Mouse (Mus musculus): ENCODE results near the gene Atp2b2.
A peak's percentile ranks its signal among the peaks of the same experiment; 100 is the strongest.

Gene Atp2b2

GRCm38 (mm10) chr6:113939442-113939841, 103.0 kb downstream of the Atp2b2 start:
- no peak for DNase-seq

- no peak for DNase-seq
These were observed 105.5 kb downstream of the Atp2b2 start for GRCm38 (mm10) chr6:113936811-113937508.

DNA sequence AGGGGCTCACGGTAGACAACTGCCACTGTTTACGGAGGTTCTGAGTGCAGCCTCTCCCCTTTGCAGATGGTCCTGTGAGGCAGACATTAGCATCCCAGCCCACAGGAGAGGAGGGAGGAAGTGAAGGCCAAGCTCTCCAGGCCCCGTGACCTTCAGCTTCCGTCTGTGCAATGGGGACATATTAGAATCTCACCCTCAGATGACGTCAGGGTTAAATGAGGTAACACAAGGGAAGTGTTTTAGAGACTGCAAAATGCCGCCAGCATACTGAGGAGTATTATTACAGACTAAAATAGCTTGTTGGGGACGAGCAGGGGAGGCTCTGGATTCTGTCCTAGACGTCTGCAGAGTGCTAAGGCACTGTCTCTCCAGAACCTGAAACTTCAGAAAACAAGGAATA, 106.3 kb downstream of the Atp2b2 start:
- DNase-seq = no peak

- DNase-seq = peak; percentile 82
These were observed 107.7 kb downstream of the Atp2b2 start for GRCm38 (mm10) chr6:113934692-113935091.

DNA sequence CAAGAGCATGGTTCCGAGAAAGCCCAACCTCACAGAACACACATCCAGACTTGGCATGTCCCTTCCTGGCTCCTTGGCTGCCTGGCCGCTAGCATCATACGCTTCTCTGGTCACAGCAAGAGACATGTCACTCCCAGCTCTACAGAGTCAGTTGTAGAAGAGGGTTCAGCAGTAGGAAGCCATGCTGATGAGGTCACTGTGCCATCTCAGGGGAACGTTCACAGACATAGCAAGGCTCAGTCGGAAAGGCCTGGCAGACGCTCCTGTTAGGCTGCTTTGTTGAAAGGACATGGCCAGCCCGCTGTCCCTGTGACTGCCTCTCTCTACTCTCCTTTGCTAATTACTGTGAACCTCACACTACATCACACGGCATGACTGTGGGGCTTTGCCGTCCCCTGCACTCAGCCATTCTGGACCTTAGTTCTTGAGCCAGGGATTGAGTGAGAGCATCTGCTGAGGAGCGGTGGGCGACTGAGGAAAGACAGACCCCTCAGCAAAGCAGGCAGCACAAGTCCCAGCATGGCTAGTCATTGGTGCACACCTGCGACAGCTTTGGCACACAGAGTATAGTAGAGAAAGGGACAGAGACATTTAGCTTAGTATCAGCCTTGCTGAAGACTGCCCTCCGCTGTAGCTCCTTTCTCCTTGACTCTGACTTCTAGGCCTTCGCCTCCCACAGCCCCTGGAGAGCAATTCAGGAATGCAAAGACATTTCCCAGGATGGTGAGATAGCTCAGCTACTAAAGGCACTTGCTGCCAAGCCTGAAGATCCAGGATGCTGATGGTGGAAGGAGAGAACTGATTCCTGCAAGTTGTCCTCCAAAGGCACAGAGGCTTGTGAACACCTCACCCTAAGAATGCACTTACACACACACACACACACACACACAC, 108.9 kb downstream of the Atp2b2 start:
- DNase-seq = no peak

GRCm38 (mm10) chr6:113929191-113929875, 113.1 kb downstream of the Atp2b2 start:
- peak; percentile 32 for DNase-seq

DNA sequence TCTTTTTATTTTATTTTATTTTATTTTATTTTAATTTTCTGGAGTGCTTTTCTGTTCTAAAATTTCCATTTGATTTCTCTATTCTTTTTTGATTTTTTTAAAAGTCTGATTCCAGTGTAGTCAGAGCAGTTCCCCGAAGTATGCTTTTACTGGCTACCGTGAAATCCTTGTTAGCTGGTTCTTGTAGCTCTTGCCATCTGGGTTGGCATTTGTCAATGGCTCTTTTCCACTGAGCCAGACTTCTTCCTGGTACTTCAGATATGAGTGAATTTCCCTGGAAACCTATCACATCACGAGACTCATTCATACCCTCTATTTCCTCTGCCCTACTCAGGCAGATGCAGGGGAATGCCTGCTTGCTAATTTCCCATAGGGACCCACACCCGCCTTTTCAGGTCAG, 119.2 kb downstream of the Atp2b2 start:
- DNase-seq = no peak

- DNase-seq = no peak
These were observed 121.9 kb downstream of the Atp2b2 start for GRCm38 (mm10) chr6:113920466-113920865.

GRCm38 (mm10) chr6:113912753-113913152, 129.7 kb downstream of the Atp2b2 start:
- no peak for DNase-seq

DNA sequence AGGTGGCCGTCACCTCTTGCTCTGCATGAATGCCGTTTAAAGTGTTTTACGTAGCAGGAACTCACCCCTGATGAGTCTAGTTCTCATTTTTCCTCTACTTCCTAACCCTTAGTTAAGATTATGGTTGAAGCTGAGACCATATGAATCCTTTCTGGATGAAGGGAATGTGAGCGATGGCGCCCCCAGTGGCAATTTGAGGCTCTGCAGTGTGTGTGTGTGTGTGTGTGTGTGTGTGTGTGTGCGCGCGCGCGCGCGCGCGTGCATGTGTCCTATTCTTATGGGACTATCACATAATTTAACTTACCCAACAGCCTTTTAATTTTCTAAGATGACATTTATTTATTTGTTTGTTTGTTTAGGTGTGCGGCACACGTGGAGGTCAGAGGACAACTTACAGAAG, 131.3 kb downstream of the Atp2b2 start:
- DNase-seq = peak; percentile 42

DNA sequence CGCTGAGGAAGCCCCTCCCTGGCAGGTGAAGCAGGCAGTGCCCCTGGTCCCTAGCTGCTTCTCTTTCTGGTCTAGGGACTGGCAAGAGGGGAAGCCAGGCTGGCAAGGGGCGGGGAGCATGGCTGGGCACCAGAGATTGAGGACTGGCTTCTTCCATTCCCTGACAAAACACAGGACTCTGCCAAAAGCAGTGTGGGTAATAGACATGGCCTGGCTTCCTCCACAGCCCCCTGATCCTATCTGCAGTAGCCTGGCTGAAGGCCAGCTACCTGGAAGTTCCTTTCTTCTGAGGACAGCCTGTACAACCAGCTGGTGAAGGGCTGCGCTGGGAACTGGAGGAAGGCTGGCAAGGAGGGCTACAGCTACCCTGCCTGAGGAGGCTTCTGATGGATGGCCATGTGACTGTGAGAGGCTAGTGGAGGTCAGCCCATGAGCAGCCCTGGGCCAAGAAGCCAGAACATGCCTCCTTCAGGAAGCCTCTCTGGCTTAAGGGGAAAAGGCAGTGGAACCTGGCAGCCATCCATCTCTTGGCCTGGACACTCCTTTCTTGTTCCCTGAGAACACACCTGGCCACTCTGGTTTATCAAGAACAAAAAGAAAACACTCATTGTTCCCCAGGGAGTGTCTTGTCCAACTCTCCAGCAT, 131.9 kb downstream of the Atp2b2 start:
- no peak for DNase-seq

DNA sequence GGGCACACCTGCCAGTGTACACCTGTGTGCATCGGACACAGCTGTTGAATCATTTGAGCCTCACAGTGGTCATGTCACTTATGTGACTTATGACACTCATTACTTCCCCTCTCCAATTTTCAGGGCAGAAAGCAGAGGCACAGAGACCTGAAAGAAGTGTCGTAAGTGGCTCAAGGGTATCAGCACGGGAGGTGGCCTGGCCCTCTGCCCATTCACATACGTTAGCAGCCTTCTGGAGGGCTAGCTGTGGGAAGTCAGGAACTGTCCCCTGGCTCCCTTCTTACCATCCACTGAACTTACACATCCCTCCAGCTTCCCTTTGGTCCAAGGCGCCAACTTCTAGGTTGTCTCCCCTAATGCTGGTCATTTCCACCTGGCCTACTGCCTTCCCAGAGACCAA, 132.6 kb downstream of the Atp2b2 start:
- no peak for DNase-seq

GRCm38 (mm10) chr6:113908066-113908465, 134.3 kb downstream of the Atp2b2 start:
- DNase-seq = no peak

- no peak for DNase-seq
These were observed 138.0 kb downstream of the Atp2b2 start for GRCm38 (mm10) chr6:113904406-113904805.

- DNase-seq = no peak
These were observed 146.4 kb downstream of the Atp2b2 start for GRCm38 (mm10) chr6:113896023-113896422.

DNA sequence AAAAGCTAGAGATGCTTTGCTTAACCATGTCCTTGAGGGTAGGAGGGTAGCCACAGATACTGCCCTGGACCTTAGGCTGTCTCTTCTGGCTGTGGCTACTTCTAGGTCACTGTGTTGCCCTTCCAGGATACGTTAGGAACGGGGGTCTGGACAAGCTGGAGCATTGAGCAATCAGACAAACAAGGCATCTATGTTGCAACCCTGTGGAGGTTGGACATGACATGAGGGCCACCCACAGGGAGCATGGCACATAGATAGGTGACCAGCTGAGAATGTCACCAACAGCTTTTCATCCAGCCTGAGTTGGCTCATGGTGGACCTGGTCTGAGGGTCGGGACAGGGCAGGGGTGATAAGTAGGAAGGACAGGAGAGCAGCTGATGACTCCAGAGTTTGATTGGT, 148.4 kb downstream of the Atp2b2 start:
- DNase-seq = no peak

DNA sequence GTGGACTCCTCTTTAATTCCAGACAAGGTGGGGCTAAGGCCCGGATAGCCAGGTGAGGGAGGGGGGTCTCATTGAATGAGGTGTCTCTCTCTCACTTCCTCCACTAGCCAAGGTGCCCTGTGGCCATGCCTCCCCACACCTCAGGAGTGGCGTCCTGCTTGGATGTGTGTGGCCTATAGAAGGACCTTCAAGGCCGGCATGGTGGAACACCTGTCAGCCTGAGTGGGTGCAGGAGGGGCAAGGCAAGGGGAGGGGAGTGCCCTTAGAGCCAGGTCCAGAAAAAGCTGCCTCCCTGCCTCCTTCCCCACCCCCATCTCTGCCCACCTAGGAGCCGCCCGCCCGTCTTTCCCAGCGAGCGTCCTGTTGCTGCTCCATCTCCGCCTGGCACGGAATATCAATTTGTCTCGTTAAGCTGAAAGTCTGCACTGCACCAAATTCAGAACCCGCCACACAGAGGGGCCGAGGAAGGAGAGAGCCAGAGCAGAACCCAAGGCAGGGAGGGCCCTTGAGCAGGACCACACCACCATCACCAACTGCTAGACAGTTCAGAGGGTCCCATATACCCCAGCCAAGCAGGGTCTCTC, 150.2 kb downstream of the Atp2b2 start:
- no peak for DNase-seq

GRCm38 (mm10) chr6:113891225-113891967, 151.0 kb downstream of the Atp2b2 start:
- DNase-seq = peak; percentile 70

DNA sequence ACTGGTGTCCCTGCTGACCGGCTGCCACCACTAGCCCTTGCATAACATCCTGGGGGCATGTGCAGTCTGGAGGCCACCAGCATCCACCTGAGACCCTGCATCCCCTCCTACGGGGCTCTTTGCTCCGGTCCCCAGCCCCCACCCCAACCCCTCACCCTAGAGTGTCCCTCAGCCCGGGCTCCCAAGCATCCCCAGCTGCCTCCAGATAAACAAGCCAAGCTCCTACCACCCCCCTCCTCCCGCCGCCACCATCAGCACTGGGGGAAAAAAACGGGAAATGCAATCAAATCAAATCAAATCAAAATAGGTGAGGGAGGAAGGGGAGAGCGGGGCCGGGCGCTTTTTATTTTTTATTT, 151.6 kb downstream of the Atp2b2 start:
- DNase-seq = no peak

DNA sequence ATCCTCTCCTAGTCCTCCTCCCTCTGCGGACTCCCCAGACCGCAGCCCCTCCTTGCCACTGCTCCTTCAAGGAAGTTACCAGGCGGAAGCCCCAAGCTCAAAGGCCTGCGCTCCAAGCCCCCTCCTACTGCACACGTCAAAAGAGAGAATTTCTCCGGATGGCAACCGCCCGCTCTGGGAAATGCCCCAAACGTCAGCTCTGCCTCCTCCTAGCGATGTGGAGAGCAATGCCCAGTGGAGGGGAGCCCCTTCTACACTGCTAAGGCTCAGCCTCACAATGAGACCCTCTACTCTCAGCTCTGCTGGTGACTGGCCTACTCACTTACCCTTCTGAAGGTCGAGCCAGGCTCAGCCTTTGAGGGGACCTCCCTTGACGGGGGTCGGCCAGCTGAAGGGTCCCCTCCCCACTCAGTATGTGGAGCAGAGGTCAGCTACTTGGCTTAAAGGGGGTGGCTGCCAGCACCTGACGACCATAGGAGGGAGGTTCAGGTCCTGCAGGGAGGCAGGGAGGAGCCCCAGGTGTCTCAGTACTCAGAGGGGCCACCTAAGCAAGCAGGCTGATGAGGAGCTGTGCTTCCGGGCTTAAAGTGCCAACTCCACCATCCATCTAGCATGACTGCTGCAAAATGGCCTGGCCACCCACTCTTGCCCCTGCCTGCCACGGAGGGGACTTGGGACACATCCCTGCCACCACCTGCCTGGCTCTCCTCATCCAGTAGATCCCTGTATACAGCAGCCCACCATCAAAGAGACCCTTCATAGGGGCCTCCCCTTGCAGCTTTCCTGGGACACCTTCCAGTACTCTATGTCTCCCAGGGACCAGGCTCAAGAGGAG, 152.2 kb downstream of the Atp2b2 start:
- peak; percentile 51 for DNase-seq

DNA sequence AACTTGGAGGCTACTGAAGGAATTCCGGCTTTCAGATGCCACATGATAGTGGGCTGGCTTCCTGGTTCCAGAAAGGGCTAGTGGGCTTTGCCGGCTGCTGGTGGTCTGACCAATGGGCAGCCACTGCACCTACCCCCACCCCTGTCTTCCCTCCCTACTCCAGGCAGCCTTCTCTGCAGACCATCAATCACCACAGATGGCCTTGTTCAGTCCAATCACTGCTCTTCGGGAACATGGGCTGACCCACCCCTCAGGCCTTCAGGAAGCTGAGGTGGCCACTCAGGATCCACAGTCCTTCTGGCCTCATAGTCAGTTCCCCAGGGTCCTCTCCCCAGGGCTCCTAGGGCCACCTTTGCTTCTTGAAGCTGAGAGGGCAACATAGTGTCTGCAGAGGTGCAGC, 153.2 kb downstream of the Atp2b2 start:
- DNase-seq = no peak

Measured in right cerebral cortex, postnatal 14 days (tissue).